Mouse (Mus musculus): Measurements from ENCODE around the gene Tcp10a.

DNA sequence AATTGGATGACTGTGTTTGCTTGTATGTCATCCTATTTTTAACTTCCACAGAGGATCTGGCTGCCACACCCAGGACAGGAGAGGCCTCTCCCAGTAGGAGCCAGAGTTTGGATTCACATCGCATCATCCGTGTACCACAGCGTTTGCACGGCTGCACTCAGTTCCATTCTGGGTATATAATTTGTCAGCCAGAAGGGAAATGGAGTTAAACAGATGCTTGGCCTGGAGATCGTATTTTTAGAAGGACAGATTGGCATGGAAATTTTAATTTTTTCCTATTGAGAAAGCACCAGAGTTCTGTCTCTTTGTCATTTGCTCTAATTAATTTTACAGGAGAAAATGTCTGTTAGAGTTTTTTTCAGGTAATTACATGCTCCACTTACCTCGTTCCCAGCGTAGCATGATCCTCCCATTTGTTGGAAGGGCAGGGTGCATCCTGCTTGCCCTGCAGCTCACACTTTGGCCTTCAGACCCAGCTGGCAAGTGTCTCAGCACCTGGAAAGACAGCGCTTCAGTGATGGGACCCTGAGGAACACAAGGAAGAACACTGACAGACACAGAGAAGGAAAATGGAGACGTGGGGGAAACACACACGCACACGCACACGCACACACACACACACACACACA, 37.9 kb upstream of the Tcp10a start:
- no peak for TF ChIP-seq POLR2A (IDR thresholded peaks at IDR 0.05; ENCODE audit: borderline replicate concordance, extremely low read depth, insufficient read depth, insufficient read length, poor library complexity, severe bottlenecking)
- TF ChIP-seq CTCF (IDR thresholded peaks at IDR 0.05; ENCODE audit: borderline replicate concordance, extremely low read depth, insufficient read depth, insufficient read length): no peak
